Mouse (Mus musculus): Measurements from ENCODE around the gene BC048562. TPM values are rescaled to one million over a fixed set of nuclear protein-coding genes. Genes with fewer than 3 reads are reported as not detected.

The BC048562 gene
- polyA plus RNA-seq, 1 experiment from 2014 or later, result not detected

DNA sequence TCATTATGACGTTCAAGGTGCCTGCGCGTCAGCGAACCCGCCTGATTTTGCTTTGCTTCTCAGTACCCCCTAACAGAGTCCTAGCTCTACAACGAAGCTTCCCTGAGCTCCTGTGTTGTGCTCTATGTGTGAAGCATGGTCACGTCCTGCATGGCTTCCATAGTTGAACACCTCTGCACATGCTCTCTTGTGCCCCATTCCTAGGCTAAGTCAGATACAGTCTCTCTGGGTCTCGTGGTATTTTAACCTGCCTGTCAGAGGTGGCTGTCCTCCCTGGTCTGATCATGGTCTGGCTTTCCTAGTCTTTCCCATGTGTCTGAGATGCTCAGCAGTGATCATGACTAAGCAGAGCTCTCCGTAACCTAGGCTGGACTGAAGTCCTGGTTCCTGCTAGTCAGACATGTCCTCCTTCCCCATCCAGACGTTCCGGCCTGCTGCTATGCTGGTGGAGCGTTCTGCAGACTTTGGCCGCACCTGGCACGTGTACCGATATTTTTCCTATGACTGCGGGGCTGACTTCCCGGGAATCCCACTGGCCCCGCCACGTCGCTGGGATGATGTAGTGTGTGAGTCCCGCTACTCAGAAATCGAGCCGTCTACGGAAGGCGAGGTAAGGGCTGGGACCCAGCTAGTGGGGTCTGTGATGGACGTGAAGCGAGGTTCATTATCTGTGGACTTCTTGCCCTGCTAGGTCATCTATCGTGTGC, 44.7 kb downstream of the BC048562 start:
- no peak for ATAC-seq (ENCODE audit: low read depth)
- no peak overlapping the region for H3K27ac ChIP-seq (replicated peaks; ENCODE audit: low read depth, low read length)
- WGBS, result 93% methylated on average over 28 of the region's 28 CpGs
- H3K4me2 ChIP-seq (ENCODE audit: low read depth, low read length), result peak overlapping the region; percentile 78
- H3K9ac ChIP-seq (ENCODE audit: low read depth, low read length), result peak overlapping the region; percentile 78
- no peaks in the 10 kb centered on the region for H3K27me3 ChIP-seq (replicated peaks; ENCODE audit: control insufficient read depth, insufficient read depth, low read length)
- peaks cover 53% of the 10 kb centered on the region for H3K36me3 ChIP-seq (ENCODE audit: control insufficient read depth, insufficient read depth, low read length)
- peaks cover 17% of the 10 kb centered on the region for H3K4me1 ChIP-seq (ENCODE audit: control insufficient read depth, insufficient read depth, low read length)
- H3K9me3 ChIP-seq (ENCODE audit: control insufficient read depth, low read length), result no peaks in the 10 kb centered on the region
- no peak for DNase-seq (ENCODE audit: low spot score)
- H3K4me3 ChIP-seq (ENCODE audit: low read depth, low read length), result peak overlapping the region; percentile 67

DNA sequence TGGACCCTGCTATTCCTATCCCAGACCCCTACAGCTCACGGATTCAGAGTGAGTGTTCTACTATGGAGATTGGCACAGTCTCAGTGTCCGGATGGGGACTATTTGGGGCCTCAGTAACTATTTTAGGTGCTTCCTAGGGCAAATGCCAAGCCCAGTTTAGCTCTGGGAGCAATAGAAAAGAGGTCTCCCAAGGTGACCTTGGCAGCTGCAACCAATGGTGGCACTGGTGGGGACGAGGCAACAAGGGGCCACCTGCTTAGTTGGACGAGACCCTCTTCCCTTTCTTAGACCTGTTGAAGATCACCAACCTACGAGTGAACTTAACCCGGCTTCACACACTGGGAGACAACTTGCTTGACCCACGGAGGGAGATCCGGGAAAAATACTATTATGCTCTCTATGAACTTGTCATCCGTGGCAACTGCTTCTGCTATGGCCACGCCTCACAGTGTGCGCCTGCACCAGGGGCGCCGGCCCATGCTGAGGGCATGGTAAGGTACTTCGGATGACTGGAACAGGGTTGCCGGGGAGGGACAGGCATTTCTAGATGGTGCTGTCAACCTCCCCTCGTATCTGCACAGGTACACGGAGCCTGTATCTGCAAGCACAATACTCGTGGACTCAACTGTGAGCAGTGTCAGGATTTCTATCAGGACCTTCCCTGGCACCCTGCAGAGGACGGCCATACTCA, 45.4 kb downstream of the BC048562 start:
- Histone ChIP-seq H3K36me3 (ENCODE audit: control insufficient read depth, insufficient read depth, low read length) (peaks cover 60% of the 10 kb centered on the region), H3K4me3 (ENCODE audit: low read depth, low read length) (no peak overlapping the region), H3K9me3 (ENCODE audit: control insufficient read depth, low read length) (no peaks in the 10 kb centered on the region), H3K4me1 (ENCODE audit: control insufficient read depth, insufficient read depth, low read length) (peaks cover 17% of the 10 kb centered on the region), H3K4me2 (ENCODE audit: low read depth, low read length) (no peak overlapping the region), H3K27ac (replicated peaks; ENCODE audit: low read depth, low read length) (no peak overlapping the region), H3K27me3 (replicated peaks; ENCODE audit: control insufficient read depth, insufficient read depth, low read length) (no peaks in the 10 kb centered on the region), H3K9ac (ENCODE audit: low read depth, low read length) (no peak overlapping the region)
- 90% methylated on average over 18 of the region's 19 CpGs for WGBS
- ATAC-seq (ENCODE audit: low read depth), result no peak
- DNase-seq (ENCODE audit: low spot score), result no peak

DNA sequence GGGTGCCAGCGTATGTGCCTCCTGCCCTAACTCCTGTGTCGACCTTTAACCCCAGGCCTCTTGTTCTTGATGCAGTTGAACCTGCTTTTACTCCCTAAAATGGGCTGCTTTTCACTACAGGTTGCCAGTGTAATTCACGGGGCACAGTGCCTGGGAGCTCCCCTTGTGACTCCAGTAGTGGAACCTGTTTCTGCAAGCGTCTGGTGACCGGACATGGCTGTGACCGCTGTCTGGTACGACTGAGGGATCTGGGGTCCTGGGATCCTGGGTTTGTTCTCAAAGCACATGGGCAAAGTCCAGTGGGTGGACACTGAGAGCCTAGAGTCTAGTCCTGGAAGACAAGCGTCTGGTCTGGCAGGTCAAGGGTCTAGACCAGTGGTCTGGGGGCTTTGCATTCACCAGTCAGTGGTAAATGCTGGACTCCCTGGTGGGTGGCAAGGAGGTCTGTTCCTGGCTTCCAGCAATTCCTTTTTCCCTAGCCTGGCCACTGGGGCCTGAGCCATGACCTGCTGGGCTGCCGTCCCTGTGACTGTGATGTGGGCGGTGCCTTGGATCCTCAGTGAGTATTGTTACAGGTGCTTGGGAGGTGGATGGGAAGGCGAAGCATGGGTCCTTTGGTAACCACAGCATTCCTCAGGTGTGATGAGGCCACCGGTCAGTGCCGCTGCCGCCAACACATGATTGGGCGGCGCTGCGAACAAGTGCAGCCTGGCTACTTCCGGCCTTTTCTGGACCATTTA, 46.9 kb downstream of the BC048562 start:
- no peaks in the 10 kb centered on the region for H3K27me3 ChIP-seq (replicated peaks; ENCODE audit: control insufficient read depth, insufficient read depth, low read length)
- no peak overlapping the region for H3K27ac ChIP-seq (replicated peaks; ENCODE audit: low read depth, low read length)
- WGBS, result 93% methylated on average over 17 of the region's 18 CpGs
- H3K4me2 ChIP-seq (ENCODE audit: low read depth, low read length), result no peak overlapping the region
- DNase-seq (ENCODE audit: low spot score), result no peak
- H3K4me3 ChIP-seq (ENCODE audit: low read depth, low read length), result no peak overlapping the region
- no peaks in the 10 kb centered on the region for H3K9me3 ChIP-seq (ENCODE audit: control insufficient read depth, low read length)
- peaks cover 76% of the 10 kb centered on the region for H3K36me3 ChIP-seq (ENCODE audit: control insufficient read depth, insufficient read depth, low read length)
- H3K4me1 ChIP-seq (ENCODE audit: control insufficient read depth, insufficient read depth, low read length), result peaks cover 17% of the 10 kb centered on the region
- no peak overlapping the region for H3K9ac ChIP-seq (ENCODE audit: low read depth, low read length)
- no peak for ATAC-seq (ENCODE audit: low read depth)

DNA sequence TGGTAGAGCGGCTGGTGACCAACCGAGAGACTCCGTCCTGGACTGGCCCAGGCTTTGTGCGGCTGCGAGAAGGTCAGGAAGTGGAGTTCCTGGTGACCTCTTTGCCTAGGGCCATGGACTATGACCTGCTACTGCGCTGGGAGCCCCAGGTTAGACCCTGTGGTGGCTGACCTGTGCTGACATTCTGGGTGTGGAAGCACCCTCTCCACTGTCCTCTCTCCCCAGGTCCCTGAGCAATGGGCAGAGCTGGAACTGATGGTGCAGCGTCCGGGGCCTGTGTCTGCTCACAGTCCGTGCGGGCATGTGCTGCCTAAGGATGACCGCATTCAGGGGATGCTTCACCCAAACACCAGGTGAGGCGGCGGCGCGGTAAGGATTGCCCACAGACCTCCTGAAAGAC, 47.7 kb downstream of the BC048562 start:
- Histone ChIP-seq H3K4me3 (ENCODE audit: low read depth, low read length) (no peak overlapping the region), H3K4me2 (ENCODE audit: low read depth, low read length) (no peak overlapping the region), H3K27me3 (replicated peaks; ENCODE audit: control insufficient read depth, insufficient read depth, low read length) (no peaks in the 10 kb centered on the region), H3K27ac (replicated peaks; ENCODE audit: low read depth, low read length) (no peak overlapping the region), H3K36me3 (ENCODE audit: control insufficient read depth, insufficient read depth, low read length) (peaks cover 84% of the 10 kb centered on the region), H3K9ac (ENCODE audit: low read depth, low read length) (no peak overlapping the region), H3K4me1 (ENCODE audit: control insufficient read depth, insufficient read depth, low read length) (peaks cover 16% of the 10 kb centered on the region), H3K9me3 (ENCODE audit: control insufficient read depth, low read length) (no peaks in the 10 kb centered on the region)
- no peak for DNase-seq (ENCODE audit: low spot score)
- 87% methylated on average over 9 of the region's 15 CpGs for WGBS
- no peak for ATAC-seq (ENCODE audit: low read depth)

DNA sequence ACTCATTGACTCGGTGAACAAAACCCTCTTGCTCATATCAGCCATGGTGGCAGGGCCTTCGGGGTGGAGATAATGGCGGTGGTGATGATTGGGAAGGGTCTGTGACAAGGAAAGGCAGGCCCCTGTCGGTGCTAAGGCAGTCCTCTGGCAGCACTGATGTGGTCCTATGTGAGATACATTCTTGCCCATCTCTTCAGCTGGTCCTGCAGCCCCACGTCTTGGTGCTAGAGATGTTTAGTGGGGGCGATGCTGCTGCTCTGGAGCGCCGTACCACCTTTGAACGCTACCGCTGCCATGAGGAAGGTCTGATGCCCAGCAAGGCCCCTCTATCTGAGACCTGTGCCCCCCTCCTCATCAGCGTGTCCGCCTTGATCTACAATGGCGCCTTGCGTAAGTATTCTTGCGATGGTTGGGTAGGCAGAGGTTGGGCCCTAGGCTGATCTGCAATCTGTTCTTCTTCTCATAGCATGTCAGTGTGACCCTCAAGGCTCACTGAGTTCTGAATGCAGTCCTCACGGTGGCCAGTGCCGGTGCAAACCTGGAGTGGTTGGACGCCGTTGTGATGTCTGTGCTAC, 49.1 kb downstream of the BC048562 start:
- Histone ChIP-seq H3K27me3 (replicated peaks; ENCODE audit: control insufficient read depth, insufficient read depth, low read length) (no peaks in the 10 kb centered on the region), H3K36me3 (ENCODE audit: control insufficient read depth, insufficient read depth, low read length) (peaks cover 90% of the 10 kb centered on the region), H3K9ac (ENCODE audit: low read depth, low read length) (no peak overlapping the region), H3K4me3 (ENCODE audit: low read depth, low read length) (no peak overlapping the region), H3K27ac (replicated peaks; ENCODE audit: low read depth, low read length) (no peak overlapping the region), H3K4me2 (ENCODE audit: low read depth, low read length) (no peak overlapping the region), H3K4me1 (ENCODE audit: control insufficient read depth, insufficient read depth, low read length) (peaks cover 7% of the 10 kb centered on the region), H3K9me3 (ENCODE audit: control insufficient read depth, low read length) (no peaks in the 10 kb centered on the region)
- 98% methylated on average over 17 of the region's 19 CpGs for WGBS
- DNase-seq (ENCODE audit: low spot score) (no peak), ATAC-seq (ENCODE audit: low read depth) (no peak)

DNA sequence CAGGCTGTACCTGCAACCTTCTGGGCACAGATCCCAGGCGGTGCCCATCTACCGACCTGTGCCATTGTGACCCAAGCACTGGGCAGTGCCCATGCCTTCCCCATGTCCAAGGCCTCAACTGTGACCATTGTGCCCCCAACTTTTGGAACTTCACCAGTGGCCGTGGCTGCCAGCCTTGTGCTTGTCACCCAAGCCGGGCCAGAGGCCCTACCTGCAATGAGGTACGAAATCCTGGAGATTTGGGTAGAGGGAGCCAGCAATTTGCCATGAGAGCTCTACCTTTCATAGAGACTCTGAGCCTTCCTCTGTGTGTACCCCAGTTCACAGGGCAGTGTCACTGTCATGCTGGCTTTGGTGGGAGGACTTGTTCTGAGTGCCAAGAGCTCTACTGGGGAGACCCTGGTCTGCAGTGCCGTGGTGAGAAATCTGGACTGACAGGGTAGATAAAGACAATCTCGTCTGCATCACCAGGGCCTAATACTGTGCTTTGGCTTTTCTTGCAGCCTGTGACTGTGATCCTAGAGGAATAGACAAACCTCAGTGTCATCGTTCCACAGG, 50.8 kb downstream of the BC048562 start:
- no peak overlapping the region for H3K27ac ChIP-seq (replicated peaks; ENCODE audit: low read depth, low read length)
- H3K36me3 ChIP-seq (ENCODE audit: control insufficient read depth, insufficient read depth, low read length), result peaks cover 77% of the 10 kb centered on the region
- no peaks in the 10 kb centered on the region for H3K9me3 ChIP-seq (ENCODE audit: control insufficient read depth, low read length)
- H3K9ac ChIP-seq (ENCODE audit: low read depth, low read length), result no peak overlapping the region
- 95% methylated on average over 8 of the region's 8 CpGs for WGBS
- no peak for DNase-seq (ENCODE audit: low spot score)
- ATAC-seq (ENCODE audit: low read depth), result no peak
- no peaks in the 10 kb centered on the region for H3K27me3 ChIP-seq (replicated peaks; ENCODE audit: control insufficient read depth, insufficient read depth, low read length)
- H3K4me1 ChIP-seq (ENCODE audit: control insufficient read depth, insufficient read depth, low read length), result peaks cover 6% of the 10 kb centered on the region
- H3K4me2 ChIP-seq (ENCODE audit: low read depth, low read length), result no peak overlapping the region
- no peak overlapping the region for H3K4me3 ChIP-seq (ENCODE audit: low read depth, low read length)

DNA sequence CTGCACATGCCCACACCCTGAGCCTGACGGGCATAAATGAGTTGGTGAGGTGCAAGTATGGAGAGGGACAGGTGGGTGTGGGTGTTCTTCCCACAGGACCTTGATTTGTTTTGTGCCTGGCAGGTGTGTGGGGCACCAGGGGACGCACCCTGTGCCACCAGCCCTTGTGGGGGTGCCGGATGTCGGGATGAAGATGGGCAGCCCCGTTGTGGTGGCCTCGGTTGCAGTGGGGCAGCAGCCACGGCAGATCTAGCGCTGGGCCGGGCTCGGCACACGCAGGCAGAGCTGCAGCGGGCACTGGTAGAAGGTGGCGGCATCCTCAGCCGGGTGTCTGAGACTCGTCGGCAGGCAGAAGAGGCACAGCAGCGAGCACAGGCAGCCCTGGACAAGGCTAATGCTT, 52.1 kb downstream of the BC048562 start:
- no peak for ATAC-seq (ENCODE audit: low read depth)
- no peaks in the 10 kb centered on the region for H3K9me3 ChIP-seq (ENCODE audit: control insufficient read depth, low read length)
- H3K4me2 ChIP-seq (ENCODE audit: low read depth, low read length), result no peak overlapping the region
- WGBS, result 94% methylated on average over 15 of the region's 17 CpGs
- H3K4me1 ChIP-seq (ENCODE audit: control insufficient read depth, insufficient read depth, low read length), result peaks cover 9% of the 10 kb centered on the region
- no peak overlapping the region for H3K9ac ChIP-seq (ENCODE audit: low read depth, low read length)
- DNase-seq (ENCODE audit: low spot score), result no peak
- H3K27ac ChIP-seq (replicated peaks; ENCODE audit: low read depth, low read length), result no peak overlapping the region
- H3K27me3 ChIP-seq (replicated peaks; ENCODE audit: control insufficient read depth, insufficient read depth, low read length), result no peaks in the 10 kb centered on the region
- H3K36me3 ChIP-seq (ENCODE audit: control insufficient read depth, insufficient read depth, low read length), result peaks cover 77% of the 10 kb centered on the region
- no peak overlapping the region for H3K4me3 ChIP-seq (ENCODE audit: low read depth, low read length)

DNA sequence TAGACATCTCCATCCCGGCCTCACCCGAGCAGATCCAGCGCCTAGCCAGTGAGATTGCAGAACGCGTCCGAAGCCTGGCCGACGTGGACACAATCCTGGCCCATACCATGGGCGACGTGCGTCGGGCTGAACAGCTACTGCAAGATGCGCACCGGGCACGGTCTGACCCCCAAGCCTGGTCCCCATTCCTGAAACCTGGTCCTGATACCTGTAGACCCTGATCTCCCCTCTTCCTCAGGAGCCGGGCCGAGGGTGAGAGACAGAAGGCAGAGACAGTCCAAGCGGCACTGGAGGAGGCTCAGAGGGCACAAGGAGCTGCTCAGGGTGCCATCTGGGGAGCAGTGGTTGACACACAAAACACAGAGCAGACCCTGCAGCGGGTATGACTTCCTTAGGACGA, 52.9 kb downstream of the BC048562 start:
- Histone ChIP-seq H3K4me1 (ENCODE audit: control insufficient read depth, insufficient read depth, low read length) (peaks cover 9% of the 10 kb centered on the region), H3K27ac (replicated peaks; ENCODE audit: low read depth, low read length) (no peak overlapping the region; the same call in 1 of the 2 replicates), H3K36me3 (ENCODE audit: control insufficient read depth, insufficient read depth, low read length) (peaks cover 77% of the 10 kb centered on the region), H3K4me3 (ENCODE audit: low read depth, low read length) (no peak overlapping the region), H3K27me3 (replicated peaks; ENCODE audit: control insufficient read depth, insufficient read depth, low read length) (no peaks in the 10 kb centered on the region), H3K4me2 (ENCODE audit: low read depth, low read length) (no peak overlapping the region), H3K9me3 (ENCODE audit: control insufficient read depth, low read length) (no peaks in the 10 kb centered on the region), H3K9ac (ENCODE audit: low read depth, low read length) (no peak overlapping the region)
- DNase-seq (ENCODE audit: low spot score), result no peak
- WGBS, result 96% methylated on average over 19 of the region's 20 CpGs
- ATAC-seq (ENCODE audit: low read depth), result no peak

All from embryonic facial prominence, embryonic 14.5 days (tissue).